ENCODE assay signal across 10 mouse cellular contexts in the genomic region with DNA sequence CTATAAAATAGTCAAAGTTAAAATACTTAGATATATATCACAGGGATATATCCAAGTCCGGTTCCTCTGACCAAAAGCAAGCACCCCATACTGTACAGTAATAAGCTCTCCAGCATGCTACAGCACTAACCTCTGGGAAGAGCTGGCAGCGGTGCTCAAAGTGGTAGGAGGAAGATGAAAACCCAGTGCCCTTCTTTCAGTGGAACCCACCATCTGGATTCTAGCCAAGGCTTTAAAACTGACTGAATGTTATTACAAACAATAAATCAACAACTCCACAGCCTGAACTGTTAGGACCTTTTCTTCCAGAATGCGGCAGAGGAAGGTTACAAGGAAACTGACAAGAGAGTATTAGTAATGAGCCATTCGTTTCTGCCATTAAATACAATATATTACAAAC. TPM values are rescaled to one million over a fixed set of nuclear protein-coding genes. Genes with fewer than 3 reads are reported as not detected.
DNase-seq lines count a peak whose midpoint lies in the region; ATAC-seq and TF ChIP-seq lines count a peak whose summit lies in the region.
"Had no signal": no experiment of that assay in that cellular context is flagged by ENCODE, and none has a peak within 500 bp of the region (broad histone marks: within the 10 kb centered on the region; RNA-seq: fewer than 3 reads in every experiment).

No protein-coding gene starts in this region.

- H3K4me3 ChIP-seq in left cerebral cortex, adult 2 months, result peak overlapping the region; percentile 87
- peak overlapping the region; percentile 95 for H3K4me3 ChIP-seq in hindbrain, embryonic 16.5 days (ENCODE audit: low read length)
- peak overlapping the region; percentile 30 for H3K4me3 ChIP-seq in neural tube, embryonic 12.5 days

- no peak for TF ChIP-seq CTCF in left cerebral cortex, adult 2 months (IDR thresholded peaks at IDR 0.05)

- 21% methylated on average over 4 of the region's 4 CpGs for WGBS in hindbrain, embryonic 16.5 days
- 43% methylated on average over 4 of the region's 4 CpGs for WGBS in neural tube, embryonic 12.5 days

- H3K4me1 ChIP-seq in hindbrain, embryonic 16.5 days (ENCODE audit: control insufficient read depth, insufficient read depth, low read depth, low read length), result no peaks in the 10 kb centered on the region; the same call in 1 of the 2 replicates
- peaks cover 5% of the 10 kb centered on the region; the same call in 1 of the 2 replicates for H3K4me1 ChIP-seq in neural tube, embryonic 12.5 days

- ATAC-seq in hindbrain, embryonic 16.5 days, result no peak
- ATAC-seq in neural tube, embryonic 12.5 days (ENCODE audit: low FRiP score, low read depth), result no peak
- ATAC-seq in CD4-positive, CD25-positive, alpha-beta regulatory T cell, adult 4 months, result no peak

- no peak overlapping the region for H3K27ac ChIP-seq in left cerebral cortex, adult 2 months
- peak overlapping the region; percentile 68 for H3K27ac ChIP-seq in hindbrain, embryonic 16.5 days (ENCODE audit: low read depth, low read length)
- no peak overlapping the region for H3K27ac ChIP-seq in neural tube, embryonic 12.5 days
- H3K27ac ChIP-seq: macrophage had no signal

- peak overlapping the region; percentile 53 for H3K4me2 ChIP-seq in hindbrain, embryonic 16.5 days (ENCODE audit: low read length)
- peak overlapping the region; percentile 69 for H3K4me2 ChIP-seq in neural tube, embryonic 12.5 days (replicated peaks)

- H3K36me3 ChIP-seq in hindbrain, embryonic 16.5 days (ENCODE audit: control insufficient read depth, insufficient read depth, low read length), result no peaks in the 10 kb centered on the region
- H3K36me3 ChIP-seq in neural tube, embryonic 12.5 days, result no peaks in the 10 kb centered on the region

- no peaks in the 10 kb centered on the region for H3K9me3 ChIP-seq in hindbrain, embryonic 16.5 days (ENCODE audit: control insufficient read depth, low read length)
- no peaks in the 10 kb centered on the region for H3K9me3 ChIP-seq in neural tube, embryonic 12.5 days

- peak; percentile 17 for DNase-seq in cerebellum, adult 9-10 months
- DNase-seq in cerebellum, adult 9-11 months, result no peak
- DNase-seq in left cerebral cortex, adult 2 months (ENCODE audit: extremely low spot score in 1 of 2, low spot score in 2 of 2), result no peak
- DNase-seq in left cerebral cortex, adult 8-10 months (ENCODE audit: low spot score in 2 of 2), result no peak
- DNase-seq in layer of hippocampus, adult 9-11 months, result no peak
- DNase-seq: thymus, adult 18-20 months had no signal

- intact Hi-C loops in left cerebral cortex, adult 2 months (cut with DNase I), result loop anchor here (5.0 kb wide), 2 partner anchors 77 to 102 kb away; no protein-coding TSS in a partner anchor

- peak overlapping the region; percentile 59 for H3K9ac ChIP-seq in hindbrain, embryonic 16.5 days (ENCODE audit: low read depth, low read length)
- H3K9ac ChIP-seq in neural tube, embryonic 12.5 days, result peak overlapping the region; percentile 26; the same call in 1 of the 2 replicates

- no peaks in the 10 kb centered on the region for H3K27me3 ChIP-seq in hindbrain, embryonic 16.5 days (replicated peaks; ENCODE audit: control insufficient read depth, insufficient read depth, low read length)
- H3K27me3 ChIP-seq in neural tube, embryonic 12.5 days (replicated peaks), result no peaks in the 10 kb centered on the region

RNA-seq across cellular contexts. Expression of gene Xpr1, which starts 1.8 kb away (rescaled TPM):
- 10 to 100 TPM; 86.1 to 89.4 TPM for total RNA-seq in left cerebral cortex, adult 2 months (2021)
- total RNA-seq in left cerebral cortex, adult 8-10 months (2022), result 10 to 100 TPM; 86.6 to 97.3 (median 93.7) TPM
- 40.7 and 44.6 TPM in 2 replicates for polyA plus RNA-seq in hindbrain, embryonic 16.5 days (2015; fragmentation: Nextera tagmentation; extraction: Ambion mirVana)
- 30.8 and 32.3 TPM in 2 replicates for polyA plus RNA-seq in neural tube, embryonic 12.5 days (2016; fragmentation: Nextera tagmentation; extraction: Ambion mirVana)
- 10 to 100 TPM; 18.0 to 20.9 TPM for polyA plus RNA-seq in CD4-positive, CD25-positive, alpha-beta regulatory T cell, adult 4 months (2017; shearing (Covaris generic))

Comparison
In these comparisons a context has a peak if more than half of its experiments do, and no peak if none do; other contexts are left out.
1. H3K4me3 ChIP-seq: peak in every context shown above with its lines; median percentile 95 in hindbrain, embryonic 16.5 days; 87 in left cerebral cortex, adult 2 months; 30 in neural tube, embryonic 12.5 days.